Mouse (Mus musculus) right cerebral cortex, adult 2 months (tissue): ENCODE measurements at regions not wholly inside any gene's neighbourhood (a gene's known extent, or its start where the extent isn't known, plus 50 kb on each side); places are given as distances from the start of the nearest gene placed in this dataset.
A peak's percentile ranks its signal among the peaks of the same experiment; 100 is the strongest.
"Not testable (repeated sequence)": the region's sequence is repeated elsewhere in the genome, so short reads cannot be mapped to it uniquely, and the experiment has no call there.

Experiments
- DNase-seq, 2 experiments: peaks; one replicate each; pipeline ENCODE4 v3.0.0; 2021 to 2022; ENCODE audit warnings: low spot score in 2 of 2

DNA sequence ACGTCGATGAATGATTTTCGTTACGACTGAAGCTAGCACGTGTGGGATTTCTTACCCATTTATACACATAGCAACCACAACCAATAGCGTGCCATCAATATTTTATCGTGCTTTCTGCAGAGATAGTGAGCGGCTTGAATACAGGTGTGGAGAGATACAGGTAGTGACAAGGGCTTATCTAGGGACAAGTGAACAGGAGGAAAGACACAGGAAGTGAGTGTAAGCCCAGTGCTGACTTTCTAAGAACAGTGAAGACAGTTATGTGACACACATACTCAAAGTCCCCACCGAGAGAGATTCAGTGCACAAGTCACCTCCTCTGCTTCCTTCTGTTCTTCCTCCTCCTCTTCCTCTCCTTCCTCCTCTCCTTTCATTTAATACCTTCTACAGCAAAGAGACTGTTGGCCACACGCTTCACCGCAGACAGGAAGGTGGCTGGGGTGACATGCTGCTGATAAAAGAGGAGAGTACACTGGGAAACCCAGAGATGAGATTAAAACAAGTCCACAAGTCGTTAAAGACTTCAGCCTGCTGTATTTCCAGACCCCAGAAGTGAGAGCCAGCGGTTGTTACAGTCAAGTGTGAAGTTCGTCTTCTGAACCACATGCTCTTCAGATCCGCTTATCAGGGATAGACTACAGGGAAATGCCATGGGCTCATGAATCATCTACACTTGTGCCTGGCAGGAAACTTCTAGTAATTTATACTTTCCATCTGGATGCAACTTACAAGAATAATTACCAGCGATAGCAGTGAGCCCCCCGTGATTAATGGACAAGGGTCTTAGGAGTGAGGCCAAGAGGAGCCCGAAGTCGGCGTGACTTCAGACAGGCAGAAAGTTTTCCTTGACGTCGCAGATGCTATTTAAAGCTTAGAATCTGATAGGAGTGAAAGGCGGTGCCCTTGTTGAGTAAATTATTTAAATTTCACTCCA is 180.5 kb downstream of the Gxylt1 start:
- DNase-seq: no peak

- DNase-seq: no peak
Observed at GRCm38 (mm10) chr15:93091396-93091795, 183.6 kb downstream of the Gxylt1 start.

DNA sequence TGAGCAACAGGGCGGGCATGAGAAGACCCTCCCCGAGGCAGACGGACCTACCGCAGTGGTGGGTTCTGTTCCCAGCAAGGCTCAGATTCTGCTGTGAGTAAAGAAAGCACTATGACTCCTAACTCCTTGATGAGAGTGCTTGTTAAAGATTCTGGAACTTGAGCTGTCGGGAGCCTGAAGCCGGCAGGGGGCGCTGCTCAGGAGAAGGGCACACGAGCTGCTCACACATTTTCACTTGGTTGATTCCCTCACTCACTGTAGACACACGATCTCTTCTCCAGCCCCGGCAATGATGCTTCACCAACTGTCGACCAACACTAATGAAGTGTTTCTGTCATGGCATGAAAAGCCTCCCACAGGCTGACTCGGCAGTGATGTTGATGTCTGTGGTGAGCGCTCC is 185.6 kb downstream of the Gxylt1 start:
- peak; percentile 49 to 72 for DNase-seq

DNA sequence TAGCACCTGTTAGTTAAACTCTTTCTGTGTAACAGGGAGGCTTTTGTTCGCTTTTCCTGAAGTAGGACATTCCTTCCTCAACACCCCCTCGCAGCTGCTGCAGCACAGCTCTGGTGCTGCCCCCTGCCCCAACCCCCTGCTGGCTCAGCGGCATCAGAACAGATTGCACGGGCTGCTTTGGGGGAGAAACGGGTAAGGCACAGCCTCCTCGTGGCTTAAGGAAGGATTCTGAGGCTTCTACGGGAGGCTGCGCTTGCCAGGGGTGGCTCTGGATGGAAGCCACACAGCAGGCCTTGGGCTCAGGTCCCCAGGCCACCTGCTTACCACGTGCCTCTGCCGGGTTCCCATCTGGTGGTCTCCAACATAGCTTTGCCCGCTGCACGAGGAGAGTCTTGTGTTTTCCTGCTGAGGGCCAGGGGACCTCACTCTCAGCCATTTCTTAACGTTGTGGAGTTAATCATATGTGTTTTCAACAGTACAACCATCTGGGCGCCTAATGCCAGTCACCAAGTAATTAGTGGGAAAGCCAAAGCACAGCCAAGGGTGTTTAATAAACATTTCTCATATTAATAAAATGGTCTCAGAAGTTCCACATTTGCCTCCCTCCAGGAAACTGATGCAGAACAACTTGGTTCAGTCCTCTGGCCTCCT is 189.9 kb downstream of the Gxylt1 start:
- peak; percentile 8 to 29 for DNase-seq

- DNase-seq: no peak
Observed at GRCm38 (mm10) chr15:93074070-93074469, 200.9 kb downstream of the Gxylt1 start.

GRCm38 (mm10) chr15:93062213-93063131 is 212.5 kb downstream of the Gxylt1 start:
- DNase-seq: no peak

DNA sequence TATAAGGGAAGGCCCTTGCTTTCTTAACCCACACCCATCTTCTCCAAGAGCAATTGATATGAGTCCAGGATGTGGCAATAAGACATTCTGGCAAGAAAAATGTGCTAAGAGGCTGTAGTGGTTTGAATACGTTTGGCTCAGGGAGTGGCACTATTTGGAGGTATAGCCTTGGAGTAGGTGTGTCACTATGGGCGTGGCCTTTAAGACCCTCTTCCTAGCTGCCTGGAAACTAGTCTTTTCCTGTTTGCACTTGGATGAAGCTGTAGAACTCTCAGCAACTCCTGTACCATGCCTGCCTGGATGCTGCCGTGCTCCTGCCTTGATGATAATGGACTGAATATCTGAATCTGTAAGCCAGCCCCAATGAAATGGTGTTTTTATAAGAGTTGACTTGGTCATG is 221.5 kb downstream of the Gxylt1 start:
- no peak for DNase-seq

DNA sequence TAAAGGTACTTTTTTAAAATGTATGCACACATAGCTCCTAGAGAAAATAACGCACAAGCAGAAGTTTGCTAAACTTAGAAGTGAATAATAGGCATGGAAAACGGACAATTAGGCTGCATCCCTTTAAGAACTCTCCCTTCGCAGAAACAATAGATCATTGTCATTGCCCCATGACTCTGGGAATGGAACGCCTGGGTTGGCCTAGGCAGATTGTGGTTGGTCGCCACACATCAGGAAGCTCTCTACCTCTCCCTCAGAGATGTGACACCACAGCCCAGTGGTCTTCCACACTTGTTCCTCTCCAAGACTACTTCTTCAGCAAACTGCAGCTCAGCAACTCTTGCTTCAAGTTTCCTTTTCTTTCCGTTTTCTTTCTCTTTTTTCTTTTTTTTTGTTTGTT is 247.8 kb downstream of the Gxylt1 start:
- no peak for DNase-seq

GRCm38 (mm10) chr15:93026456-93027078 is 248.4 kb downstream of the Gxylt1 start:
- DNase-seq: no peak

DNA sequence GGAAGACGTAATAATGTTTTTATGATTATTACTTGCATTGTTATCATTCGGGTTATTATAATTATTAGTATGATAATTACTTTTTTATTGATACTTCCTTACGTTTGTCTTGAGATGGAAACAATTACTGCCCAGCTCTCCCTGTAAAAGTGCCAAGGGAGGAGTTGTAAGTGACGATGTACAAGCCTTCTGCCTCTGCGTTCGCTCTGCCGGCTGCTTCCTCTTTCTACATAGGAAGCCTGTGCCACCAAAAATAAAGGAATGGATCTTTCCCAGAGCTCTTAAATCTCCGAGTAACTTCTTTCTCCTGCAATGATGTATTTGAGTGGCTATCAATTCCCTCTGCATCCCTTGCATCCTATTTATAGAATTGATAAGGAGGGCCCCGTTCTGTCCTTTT is 249.2 kb downstream of the Gxylt1 start:
- DNase-seq: no peak

DNA sequence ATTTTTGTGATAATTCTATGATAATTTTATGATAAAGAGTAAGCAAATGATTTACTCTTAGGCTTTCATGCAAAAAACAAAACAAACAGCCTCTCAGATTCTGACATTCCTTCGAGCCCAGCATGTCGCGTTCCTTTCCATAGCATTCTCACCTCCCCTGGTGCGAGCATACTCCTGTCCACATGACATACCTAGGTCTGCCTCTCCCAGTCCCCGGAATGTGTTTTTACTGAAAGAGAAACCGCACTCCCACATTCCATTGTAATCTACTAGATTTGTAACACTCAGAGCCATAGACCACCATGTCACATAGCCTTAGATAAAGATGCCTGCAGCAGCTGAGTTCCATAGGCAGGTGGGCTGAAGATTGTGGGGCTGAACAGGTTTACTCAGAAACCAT is 250.8 kb downstream of the Gxylt1 start:
- no peak for DNase-seq

- no peak for DNase-seq
Observed at GRCm38 (mm10) chr15:93011166-93011565, 263.8 kb downstream of the Gxylt1 start.

GRCm38 (mm10) chr15:93010629-93011028 is 264.4 kb downstream of the Gxylt1 start:
- DNase-seq: no peak

DNA sequence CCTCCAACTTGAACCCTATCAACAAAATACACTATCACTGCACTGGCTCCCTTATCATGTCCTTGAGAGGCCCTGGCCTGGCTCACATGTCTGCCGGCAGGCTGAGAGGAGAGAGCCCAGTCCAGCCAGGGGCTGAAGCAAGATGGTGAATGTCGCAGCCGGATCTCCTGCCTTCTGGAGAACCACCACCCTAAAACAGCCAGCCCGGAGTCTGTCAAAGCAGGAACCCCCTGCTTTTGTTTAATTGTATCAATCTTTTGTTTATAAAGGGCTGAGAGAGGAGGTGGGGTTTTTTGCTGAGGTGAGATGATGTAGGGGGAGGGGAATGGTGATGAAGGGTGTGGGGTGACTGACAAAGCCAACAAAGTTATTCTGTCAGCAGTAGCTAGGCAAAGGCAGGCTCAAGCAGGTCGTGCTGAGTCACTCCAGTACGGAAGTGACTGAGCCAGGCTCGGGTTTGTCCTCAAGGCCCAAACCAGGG is 269.2 kb downstream of the Gxylt1 start:
- no peak for DNase-seq

GRCm38 (mm10) chr15:93005186-93005585 is 269.8 kb downstream of the Gxylt1 start:
- DNase-seq: not testable (repeated sequence)

DNA sequence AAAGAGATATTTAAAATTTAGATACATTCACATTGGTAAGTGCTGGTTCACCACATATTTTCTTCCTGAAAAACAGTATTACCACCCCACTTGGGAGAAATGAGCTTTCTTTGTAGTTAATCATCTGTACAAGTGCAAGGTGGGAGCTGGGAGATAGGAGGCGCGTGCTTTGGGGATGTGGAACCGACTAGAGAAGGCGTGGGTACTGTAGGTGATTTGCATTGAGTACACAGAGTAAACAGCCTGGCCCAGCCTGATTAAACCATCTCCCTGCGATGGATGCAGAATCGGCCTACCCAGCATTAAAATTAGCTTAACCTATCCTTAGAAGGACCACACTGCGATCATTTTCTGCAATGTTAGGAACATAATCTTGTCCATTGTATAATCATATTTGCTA is 270.4 kb downstream of the Gxylt1 start:
- no peak for DNase-seq

DNA sequence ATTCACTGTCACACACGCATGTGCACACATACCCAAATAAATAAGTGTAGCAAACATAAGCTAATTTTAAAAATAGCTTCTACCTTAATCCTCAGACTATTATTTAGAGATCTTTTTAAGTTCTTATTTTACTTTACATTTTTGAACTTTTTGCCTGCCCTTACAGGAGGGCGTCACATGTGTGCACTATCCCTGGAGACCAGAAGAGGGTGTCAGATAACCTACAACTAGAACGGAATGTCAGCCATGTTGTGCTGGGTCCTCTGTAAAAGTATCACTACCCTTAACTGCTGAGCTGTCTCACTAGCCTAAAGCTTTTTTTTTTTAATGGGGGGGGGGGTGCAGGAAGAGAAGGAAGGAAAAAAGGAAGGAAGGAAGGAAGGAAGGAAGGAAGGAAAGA is 271.7 kb downstream of the Gxylt1 start:
- no peak for DNase-seq

DNA sequence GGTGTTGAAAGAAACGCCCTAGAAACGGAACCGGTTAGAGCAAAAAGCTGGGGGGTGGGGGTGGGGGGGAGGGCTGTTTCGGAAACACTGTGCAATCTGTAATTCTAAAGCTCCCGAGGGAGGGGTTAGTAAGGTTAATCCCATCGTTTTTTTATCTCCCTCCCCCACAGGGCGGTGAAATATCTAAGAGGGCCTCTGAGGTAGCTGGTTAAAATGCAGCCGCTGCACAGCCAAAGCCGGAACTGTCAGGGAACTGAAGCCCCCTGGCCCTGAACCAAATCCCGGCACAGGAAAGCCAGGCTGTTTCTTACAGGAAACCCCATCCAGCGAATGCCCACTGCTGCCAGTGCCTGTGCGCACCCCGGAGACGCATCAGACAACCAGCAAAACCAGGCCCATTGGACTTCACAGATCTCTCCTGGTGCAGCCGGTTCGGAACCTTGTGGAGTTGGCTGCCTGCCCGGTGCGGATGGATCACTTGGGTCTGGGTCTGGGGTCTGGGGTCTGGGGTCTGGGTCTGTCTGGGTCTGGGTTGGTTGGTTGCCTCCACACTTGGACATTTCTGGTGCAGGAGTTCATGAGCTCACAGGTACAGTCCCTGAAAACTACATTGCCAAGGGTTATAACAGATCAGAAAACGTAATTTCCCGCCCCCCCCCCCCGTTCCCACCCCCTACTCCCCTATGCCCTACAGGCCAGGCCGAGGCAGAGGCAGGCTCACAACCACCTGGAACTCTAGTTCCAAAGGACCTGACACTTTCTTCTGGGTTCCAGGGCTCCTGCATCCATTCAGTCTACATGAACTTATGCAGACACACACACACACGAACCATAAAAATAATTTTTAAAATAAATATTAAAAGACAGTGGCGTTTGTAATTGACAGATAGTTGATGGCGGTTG is 272.7 kb downstream of the Gxylt1 start:
- peak in 1 of 2 experiments; percentile 36 for DNase-seq

GRCm38 (mm10) chr15:93001346-93002001 is 273.5 kb downstream of the Gxylt1 start:
- DNase-seq: peak; percentile 37 to 43

DNA sequence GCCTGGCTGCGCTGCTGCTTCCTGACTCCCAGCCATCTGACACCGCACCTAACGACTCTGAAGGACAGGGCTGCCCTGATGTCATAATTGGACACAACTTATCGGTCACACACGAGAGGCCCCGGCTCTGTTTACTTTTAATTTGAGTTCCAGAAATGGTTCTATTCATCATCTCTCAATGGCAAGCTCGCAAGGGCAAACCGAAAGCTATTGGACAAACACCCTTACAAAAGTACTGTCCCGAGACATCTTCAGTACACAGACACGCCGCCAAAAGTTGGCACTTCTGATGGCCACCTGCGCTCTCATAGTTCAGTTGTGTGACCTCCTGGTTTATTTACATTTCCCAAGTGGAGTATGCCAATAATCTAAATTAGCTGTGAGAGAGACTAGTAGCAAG is 274.9 kb downstream of the Gxylt1 start:
- no peak for DNase-seq
